Mouse (Mus musculus): ENCODE measurements around the gene Ranbp2. TPM values are rescaled to one million over a fixed set of nuclear protein-coding genes. Genes with fewer than 3 reads are reported as not detected.

Ranbp2 gene
- polyA plus RNA-seq (2012; rRNA removed): 9.8 and 15.7 TPM in 2 replicates

DNA sequence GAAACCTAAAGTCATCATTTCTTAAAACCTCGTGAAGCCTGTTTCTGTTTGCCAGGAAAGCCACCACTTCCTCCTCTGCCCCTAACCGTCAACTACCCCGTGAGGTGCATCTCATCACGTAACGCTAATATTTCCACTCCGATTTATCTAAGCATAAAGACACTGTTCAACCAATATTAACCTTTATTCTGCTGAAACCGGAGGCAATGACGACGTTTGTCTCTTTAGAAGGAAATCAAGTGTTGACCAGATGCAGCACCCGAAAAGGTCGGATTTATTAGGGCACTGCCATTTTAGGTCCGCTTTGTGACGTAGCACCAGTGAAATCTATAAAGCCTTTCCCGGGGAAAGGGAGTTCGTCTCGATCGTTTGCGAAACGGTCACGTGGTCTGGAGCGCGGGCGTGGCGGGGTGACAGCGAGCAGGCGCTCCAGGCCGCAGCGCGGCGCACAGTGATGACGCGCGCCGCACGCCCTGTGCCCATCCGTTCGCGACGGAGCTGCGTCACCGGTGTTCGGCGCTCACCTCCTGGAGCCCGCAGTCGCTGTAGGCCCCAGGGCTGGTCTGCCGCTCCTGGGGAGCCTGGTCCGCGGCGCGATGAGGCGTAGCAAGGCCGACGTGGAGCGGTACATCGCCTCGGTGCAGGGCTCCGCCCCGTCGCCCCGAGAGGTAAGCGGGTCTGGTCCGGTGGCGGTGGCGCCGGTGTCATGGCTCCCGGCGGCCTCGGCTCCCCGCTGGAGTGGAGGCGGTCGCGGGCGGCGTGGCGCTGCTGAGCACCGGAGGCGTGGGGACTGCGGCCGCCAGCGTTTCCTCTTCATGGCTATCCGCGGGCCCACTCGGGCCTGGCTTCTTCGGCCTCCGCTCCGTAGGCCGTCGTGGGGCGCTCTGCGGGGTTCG is at the start of gene Ranbp2:
Gene Ranbp2, plus strand, starts transcription at position 537 of the 896 bp plus-strand sequence.
- no peak for TF ChIP-seq CTCF (IDR thresholded peaks at IDR 0.05; ENCODE audit: borderline replicate concordance, extremely low read depth, insufficient read depth, insufficient read length)
- peak; percentile 80 for TF ChIP-seq POLR2A (IDR thresholded peaks at IDR 0.05; ENCODE audit: borderline replicate concordance, extremely low read depth, insufficient read depth, insufficient read length, poor library complexity, severe bottlenecking)
- peak; percentile 100 for DNase-seq (ENCODE audit: low read depth)

DNA sequence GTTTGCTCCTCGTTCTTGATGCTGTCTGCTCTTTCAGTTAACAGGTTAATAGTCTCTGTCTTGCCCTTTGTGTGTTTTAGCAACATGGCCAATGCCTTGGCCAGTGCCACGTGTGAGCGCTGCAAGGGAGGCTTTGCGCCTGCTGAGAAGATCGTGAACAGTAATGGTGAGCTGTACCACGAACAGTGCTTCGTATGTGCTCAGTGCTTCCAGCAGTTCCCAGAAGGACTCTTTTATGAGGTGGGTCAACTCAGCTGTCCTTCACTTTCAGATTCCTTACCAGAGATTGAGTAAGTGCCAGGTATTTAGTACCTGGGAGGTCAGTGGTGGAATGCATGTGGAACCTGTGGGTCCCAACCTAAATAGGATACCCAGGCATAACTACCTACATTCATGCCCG is 47.8 kb upstream of the Ranbp2 start:
- no peak for DNase-seq (ENCODE audit: low read depth)

DNA sequence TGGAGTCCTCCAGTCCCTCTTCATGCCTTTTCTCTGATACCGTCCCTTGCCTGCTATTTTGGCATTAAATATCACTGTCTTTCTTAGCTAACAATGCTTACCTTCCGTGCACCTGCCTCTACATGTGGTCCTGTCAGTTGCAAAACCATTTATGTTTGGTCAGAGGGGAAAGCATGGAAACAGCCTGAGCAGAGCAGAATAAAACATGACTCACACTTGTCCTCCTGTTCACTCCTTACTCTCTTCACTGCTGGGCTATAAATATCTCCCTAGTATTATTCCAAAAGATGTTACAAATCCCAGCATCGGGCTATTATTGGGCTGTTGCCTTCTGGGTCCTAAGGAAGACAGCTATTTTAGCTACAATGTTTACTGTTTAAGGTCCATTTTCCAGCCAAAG is 44.9 kb upstream of the Ranbp2 start:
- TF ChIP-seq CTCF (IDR thresholded peaks at IDR 0.05; ENCODE audit: borderline replicate concordance, extremely low read depth, insufficient read depth, insufficient read length): no peak
- TF ChIP-seq POLR2A (IDR thresholded peaks at IDR 0.05; ENCODE audit: borderline replicate concordance, extremely low read depth, insufficient read depth, insufficient read length, poor library complexity, severe bottlenecking): no peak

More for the DNA sequence above, 47.8 kb upstream of the Ranbp2 start:
- TF ChIP-seq CTCF (IDR thresholded peaks at IDR 0.05; ENCODE audit: borderline replicate concordance, extremely low read depth, insufficient read depth, insufficient read length) (no peak), POLR2A (IDR thresholded peaks at IDR 0.05; ENCODE audit: borderline replicate concordance, extremely low read depth, insufficient read depth, insufficient read length, poor library complexity, severe bottlenecking) (no peak)

DNA sequence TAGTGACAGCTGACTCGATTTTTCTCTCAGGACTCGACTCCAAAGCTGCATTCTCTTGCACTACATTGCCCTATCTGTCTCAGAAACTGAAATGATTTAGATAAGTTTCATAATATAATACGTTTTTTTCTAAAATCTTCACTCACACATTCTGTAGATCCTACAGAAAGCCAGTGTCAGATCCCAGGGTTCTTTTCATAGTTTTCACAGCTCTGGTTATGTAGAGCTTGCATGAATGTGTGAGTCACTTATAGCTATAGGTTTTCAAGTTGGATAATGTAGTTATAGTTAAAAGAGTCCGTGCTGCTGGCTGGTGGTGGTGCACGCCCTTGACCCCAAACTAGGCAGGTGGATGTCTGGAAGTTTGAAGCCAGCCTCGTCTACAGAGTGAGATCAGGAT is 42.1 kb upstream of the Ranbp2 start:
- TF ChIP-seq POLR2A (IDR thresholded peaks at IDR 0.05; ENCODE audit: borderline replicate concordance, extremely low read depth, insufficient read depth, insufficient read length, poor library complexity, severe bottlenecking): no peak
- TF ChIP-seq CTCF (IDR thresholded peaks at IDR 0.05; ENCODE audit: borderline replicate concordance, extremely low read depth, insufficient read depth, insufficient read length): no peak
- no peak for DNase-seq (ENCODE audit: low read depth)

More for the DNA sequence above, 44.9 kb upstream of the Ranbp2 start:
- no peak for DNase-seq (ENCODE audit: low read depth)

DNA sequence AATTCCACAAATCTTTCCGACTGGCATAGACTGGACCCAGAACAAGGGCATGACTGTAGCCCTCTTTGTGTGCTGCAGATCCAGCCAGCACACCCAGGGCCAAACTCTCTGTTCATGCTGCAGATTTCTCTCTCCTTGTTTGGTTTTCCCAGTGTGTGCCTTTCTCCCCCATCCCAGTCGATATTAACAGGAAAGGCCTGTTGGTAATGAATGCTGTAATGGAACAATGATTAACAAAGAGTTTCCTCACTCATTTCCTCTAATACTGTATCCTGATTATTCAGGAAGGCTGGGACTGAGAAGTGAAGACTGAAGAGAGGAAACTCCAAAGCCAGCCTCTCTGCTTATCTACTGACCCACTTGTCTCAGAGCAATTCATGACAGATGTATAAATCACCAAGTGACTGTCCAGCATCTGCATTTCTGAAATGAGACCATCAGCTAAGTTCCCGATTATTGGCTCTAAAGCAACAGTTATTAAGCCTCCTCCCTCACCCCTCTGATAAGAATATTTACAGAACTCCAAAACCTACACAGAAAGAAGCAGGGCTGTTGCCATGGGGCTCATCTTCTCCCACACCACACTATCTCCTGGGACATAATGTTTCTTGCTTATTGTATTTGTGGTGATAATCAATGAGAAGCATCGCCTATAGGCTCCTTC is 41.3 kb upstream of the Ranbp2 start:
- no peak for DNase-seq (ENCODE audit: low read depth)
- TF ChIP-seq POLR2A (IDR thresholded peaks at IDR 0.05; ENCODE audit: borderline replicate concordance, extremely low read depth, insufficient read depth, insufficient read length, poor library complexity, severe bottlenecking): no peak
- no peak for TF ChIP-seq CTCF (IDR thresholded peaks at IDR 0.05; ENCODE audit: borderline replicate concordance, extremely low read depth, insufficient read depth, insufficient read length)

DNA sequence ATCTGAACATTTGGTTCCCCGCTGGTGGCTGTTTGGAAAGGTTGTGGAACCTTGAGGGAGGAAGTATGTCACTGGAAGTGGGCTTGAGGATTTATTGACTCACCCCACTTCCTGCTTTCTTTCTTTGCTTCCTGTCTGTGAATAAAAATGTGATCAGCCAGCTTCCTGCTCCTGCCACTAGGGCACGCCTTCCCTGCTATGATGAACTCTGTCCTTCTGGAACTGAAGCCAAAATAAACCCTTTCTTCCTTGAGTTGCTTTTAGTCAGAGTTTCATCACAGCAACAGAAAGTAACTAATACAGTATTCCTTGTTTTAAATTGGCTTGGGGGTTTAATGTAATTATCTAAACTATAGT is 40.8 kb upstream of the Ranbp2 start:
- no peak for DNase-seq (ENCODE audit: low read depth)

DNA sequence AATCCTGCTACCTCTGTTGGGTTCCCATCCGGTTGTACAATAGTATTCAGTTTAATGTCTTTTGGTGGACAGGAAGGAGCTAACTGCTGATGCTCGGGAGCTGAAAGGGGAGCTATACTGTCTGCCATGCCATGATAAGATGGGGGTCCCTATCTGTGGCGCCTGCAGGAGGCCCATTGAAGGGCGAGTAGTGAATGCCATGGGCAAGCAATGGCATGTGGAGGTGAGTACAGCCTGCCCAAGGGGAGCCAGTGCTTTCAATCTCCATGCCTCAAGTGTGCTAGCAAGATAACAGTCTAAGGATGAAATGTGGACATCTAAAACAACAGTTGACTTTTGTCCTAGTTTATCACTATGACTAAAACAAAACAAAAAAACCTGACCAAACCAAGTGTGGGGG is 34.4 kb upstream of the Ranbp2 start:
- TF ChIP-seq CTCF (IDR thresholded peaks at IDR 0.05; ENCODE audit: borderline replicate concordance, extremely low read depth, insufficient read depth, insufficient read length): no peak
- no peak for TF ChIP-seq POLR2A (IDR thresholded peaks at IDR 0.05; ENCODE audit: borderline replicate concordance, extremely low read depth, insufficient read depth, insufficient read length, poor library complexity, severe bottlenecking)
- DNase-seq (ENCODE audit: low read depth): no peak

More for the DNA sequence above, 40.8 kb upstream of the Ranbp2 start:
- no peak for TF ChIP-seq POLR2A (IDR thresholded peaks at IDR 0.05; ENCODE audit: borderline replicate concordance, extremely low read depth, insufficient read depth, insufficient read length, poor library complexity, severe bottlenecking)
- TF ChIP-seq CTCF (IDR thresholded peaks at IDR 0.05; ENCODE audit: borderline replicate concordance, extremely low read depth, insufficient read depth, insufficient read length): peak; percentile 1; the same call in 1 of the 2 replicates

DNA sequence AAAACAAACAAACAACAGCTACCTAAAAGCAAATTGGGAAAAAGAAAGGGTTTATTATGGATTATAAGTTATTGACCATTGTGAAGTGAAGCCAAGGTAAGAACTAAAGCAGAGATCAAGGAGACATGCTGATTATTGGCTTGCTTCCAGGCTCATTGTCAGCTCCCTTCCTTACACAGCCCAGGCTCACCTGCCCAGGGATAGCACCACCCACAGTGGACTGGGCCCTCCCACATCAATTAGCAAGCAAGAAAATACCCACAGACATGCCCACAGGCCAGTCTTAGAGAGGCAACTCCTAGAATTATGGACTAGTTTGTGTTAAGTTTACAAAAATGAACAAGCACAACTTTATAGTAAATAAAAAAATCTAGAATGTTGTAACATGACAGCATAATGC is 33.9 kb upstream of the Ranbp2 start:
- no peak for DNase-seq (ENCODE audit: low read depth)
- no peak for TF ChIP-seq CTCF (IDR thresholded peaks at IDR 0.05; ENCODE audit: borderline replicate concordance, extremely low read depth, insufficient read depth, insufficient read length)
- TF ChIP-seq POLR2A (IDR thresholded peaks at IDR 0.05; ENCODE audit: borderline replicate concordance, extremely low read depth, insufficient read depth, insufficient read length, poor library complexity, severe bottlenecking): no peak

DNA sequence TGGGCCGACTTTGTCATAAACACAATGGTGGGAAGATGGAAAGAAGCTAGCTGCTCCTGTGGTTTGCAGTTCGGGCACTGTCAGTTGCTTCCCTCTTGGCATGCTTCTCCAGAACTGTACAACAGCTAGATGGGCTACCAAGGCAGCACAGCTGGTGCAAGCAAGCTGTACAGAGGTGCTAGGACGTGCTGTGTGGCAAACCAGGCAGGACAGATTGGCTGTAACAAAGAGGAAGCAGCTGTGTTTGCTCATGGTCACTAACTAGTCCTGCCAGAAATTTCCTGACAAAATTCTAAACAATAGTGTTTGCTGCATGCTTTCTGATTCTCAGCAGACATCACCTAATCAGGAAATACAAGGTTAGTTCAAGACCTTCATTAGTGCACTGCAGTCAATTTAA is 30.0 kb upstream of the Ranbp2 start:
- no peak for DNase-seq (ENCODE audit: low read depth)
- TF ChIP-seq CTCF (IDR thresholded peaks at IDR 0.05; ENCODE audit: borderline replicate concordance, extremely low read depth, insufficient read depth, insufficient read length): no peak
- TF ChIP-seq POLR2A (IDR thresholded peaks at IDR 0.05; ENCODE audit: borderline replicate concordance, extremely low read depth, insufficient read depth, insufficient read length, poor library complexity, severe bottlenecking): no peak

DNA sequence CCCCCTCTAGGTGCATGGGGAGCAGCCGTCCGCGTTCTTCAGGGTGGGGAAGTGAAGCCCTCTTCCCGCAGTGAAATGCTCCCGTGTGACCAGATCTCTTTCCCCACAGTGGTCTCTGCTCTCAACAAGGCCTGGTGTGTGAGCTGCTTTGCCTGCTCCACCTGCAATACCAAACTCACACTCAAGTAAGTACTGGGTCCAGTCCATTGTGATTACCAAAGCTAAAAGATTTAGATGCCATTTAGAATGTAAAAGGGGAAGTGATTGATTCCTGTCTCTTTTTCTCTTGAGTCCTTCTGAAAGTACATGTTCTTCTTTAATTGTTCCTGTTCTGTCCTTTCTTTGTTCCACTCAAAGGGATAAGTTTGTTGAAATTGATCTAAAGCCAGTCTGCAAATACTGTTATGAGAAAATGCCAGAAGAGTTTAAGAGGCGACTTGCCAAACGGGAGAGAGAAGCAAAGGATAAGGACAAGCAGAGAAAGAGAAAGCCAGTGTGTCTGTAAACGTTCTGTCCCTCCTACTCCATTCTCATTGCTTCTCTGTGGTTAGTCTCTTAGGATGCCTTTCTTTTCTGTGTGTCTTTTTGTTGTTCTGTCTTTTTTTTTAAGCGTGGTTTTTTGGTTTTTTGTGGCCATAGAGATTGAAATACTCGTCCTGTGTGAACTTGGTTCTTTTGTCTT is 28.3 kb upstream of the Ranbp2 start:
- DNase-seq (ENCODE audit: low read depth): no peak
- TF ChIP-seq CTCF (IDR thresholded peaks at IDR 0.05; ENCODE audit: borderline replicate concordance, extremely low read depth, insufficient read depth, insufficient read length) (no peak), POLR2A (IDR thresholded peaks at IDR 0.05; ENCODE audit: borderline replicate concordance, extremely low read depth, insufficient read depth, insufficient read length, poor library complexity, severe bottlenecking) (no peak)

DNA sequence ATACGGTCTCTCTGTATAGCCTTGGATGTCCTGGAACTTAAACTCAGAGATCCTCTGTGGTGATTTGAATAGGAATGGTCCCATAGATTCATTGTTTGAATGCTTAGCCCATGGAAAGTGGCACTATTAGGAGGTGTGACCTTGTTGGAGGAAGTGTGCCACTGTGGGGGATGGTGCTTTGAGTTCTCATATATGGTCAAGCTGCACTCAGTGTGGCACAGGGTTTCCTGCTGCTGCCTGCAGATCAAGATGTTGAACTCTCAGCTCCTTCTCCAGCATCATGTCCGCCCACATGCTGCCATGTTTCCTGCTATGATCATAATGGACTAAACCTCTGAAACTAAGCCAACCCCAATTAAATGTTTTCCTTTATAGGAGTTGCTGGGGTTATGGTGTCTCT is 18.8 kb upstream of the Ranbp2 start:
- no peak for DNase-seq (ENCODE audit: low read depth)
- TF ChIP-seq CTCF (IDR thresholded peaks at IDR 0.05; ENCODE audit: borderline replicate concordance, extremely low read depth, insufficient read depth, insufficient read length) (no peak), POLR2A (IDR thresholded peaks at IDR 0.05; ENCODE audit: borderline replicate concordance, extremely low read depth, insufficient read depth, insufficient read length, poor library complexity, severe bottlenecking) (no peak)

All from brain, embryonic 14.5 days (tissue).